Mouse (Mus musculus): ENCODE results near the gene March9.

Gene March9

GRCm38 (mm10) chr10:127033301-127033741 is 26.7 kb downstream of the March9 start:
- no peak for DNase-seq (ENCODE audit: low spot score in 2 of 2)

- DNase-seq (ENCODE audit: low spot score in 2 of 2): peak; percentile 76 to 88
These were observed 29.4 kb downstream of the March9 start, which contains the start of gene Tsfm for GRCm38 (mm10) chr10:127030336-127031296. Gene Tsfm (minus strand): TSS chr10:127030840.

- no peak for DNase-seq (ENCODE audit: low spot score in 2 of 2)
These were observed 41.6 kb downstream of the March9 start for GRCm38 (mm10) chr10:127018422-127018821.

- no peak for DNase-seq (ENCODE audit: low spot score in 2 of 2)
These were observed 42.9 kb downstream of the March9 start for GRCm38 (mm10) chr10:127017071-127017470.

- no peak for DNase-seq (ENCODE audit: low spot score in 2 of 2)
These were observed 43.5 kb downstream of the March9 start for GRCm38 (mm10) chr10:127016488-127016887.

Measured in heart, adult 9 months (tissue).